Mouse (Mus musculus): Measurements from ENCODE around the gene Henmt1. TPM values are rescaled to one million over a fixed set of nuclear protein-coding genes. Genes with fewer than 3 reads are reported as not detected.

The Henmt1 gene
- polyA plus RNA-seq, 1 experiment from 2014 or later: 0.71 TPM

DNA sequence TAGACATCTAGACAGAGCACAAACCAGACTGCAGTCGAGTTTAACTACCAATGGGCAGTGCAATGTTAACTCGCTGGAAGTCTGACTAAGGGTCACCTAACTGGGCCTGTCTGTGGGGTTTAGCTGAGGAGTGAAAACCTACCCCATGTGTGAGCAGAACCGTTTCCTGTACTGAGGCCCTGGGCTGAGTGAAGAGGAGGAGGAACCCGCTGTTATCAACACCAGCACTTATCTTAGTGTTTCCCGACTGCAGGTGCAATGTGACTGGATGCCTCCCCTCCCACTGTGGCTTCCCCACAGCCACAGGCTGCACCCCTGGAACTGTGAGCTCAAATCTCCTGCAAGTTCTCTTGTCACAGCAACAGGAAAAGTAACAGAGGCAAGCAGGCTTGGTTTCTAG, 44.3 kb downstream of the Henmt1 start:
- Histone ChIP-seq H3K4me2 (replicated peaks) (no peak overlapping the region), H3K4me1 (no peaks in the 10 kb centered on the region; the same call in 1 of the 2 replicates), H3K4me3 (no peak overlapping the region), H3K27me3 (replicated peaks) (no peaks in the 10 kb centered on the region), H3K27ac (no peak overlapping the region), H3K36me3 (peaks cover 21% of the 10 kb centered on the region), H3K9ac (no peak overlapping the region), H3K9me3 (no peaks in the 10 kb centered on the region)
- 86% methylated on average over 5 of the region's 5 CpGs for WGBS
- no peak for ATAC-seq (ENCODE audit: low FRiP score, low read depth)

DNA sequence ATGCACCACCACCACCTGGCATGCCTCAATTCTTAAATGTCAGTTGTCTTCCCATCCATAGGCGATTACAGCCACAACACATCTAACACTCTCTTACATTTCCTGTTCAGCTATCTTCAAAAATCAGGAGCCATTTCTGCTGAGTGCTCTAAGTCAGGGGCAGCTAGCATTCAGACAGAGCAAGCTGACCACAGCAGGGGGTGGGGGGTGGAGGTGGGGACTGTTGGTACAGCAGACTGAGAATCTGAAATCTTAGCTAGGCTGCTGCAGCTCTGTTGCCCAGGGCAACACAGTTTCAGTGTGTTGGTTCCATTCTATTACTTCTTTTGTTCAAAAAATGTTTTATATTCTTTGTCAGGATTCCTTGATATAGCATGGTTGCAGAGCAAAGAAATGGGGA, 46.9 kb downstream of the Henmt1 start:
- Histone ChIP-seq H3K27me3 (replicated peaks) (no peaks in the 10 kb centered on the region), H3K9ac (no peak overlapping the region), H3K4me1 (no peaks in the 10 kb centered on the region; the same call in 1 of the 2 replicates), H3K9me3 (no peaks in the 10 kb centered on the region), H3K4me2 (replicated peaks) (no peak overlapping the region), H3K27ac (no peak overlapping the region), H3K36me3 (0 out of 2 replicates have a peak, but pooled peaks cover 6% of the 10 kb centered on the region), H3K4me3 (no peak overlapping the region)
- 0 out of 2 replicates have a peak, but pooled peaks have one; percentile 63 for ATAC-seq (ENCODE audit: low FRiP score, low read depth)
- 79% methylated on average over 1 of the region's 1 CpGs for WGBS

DNA sequence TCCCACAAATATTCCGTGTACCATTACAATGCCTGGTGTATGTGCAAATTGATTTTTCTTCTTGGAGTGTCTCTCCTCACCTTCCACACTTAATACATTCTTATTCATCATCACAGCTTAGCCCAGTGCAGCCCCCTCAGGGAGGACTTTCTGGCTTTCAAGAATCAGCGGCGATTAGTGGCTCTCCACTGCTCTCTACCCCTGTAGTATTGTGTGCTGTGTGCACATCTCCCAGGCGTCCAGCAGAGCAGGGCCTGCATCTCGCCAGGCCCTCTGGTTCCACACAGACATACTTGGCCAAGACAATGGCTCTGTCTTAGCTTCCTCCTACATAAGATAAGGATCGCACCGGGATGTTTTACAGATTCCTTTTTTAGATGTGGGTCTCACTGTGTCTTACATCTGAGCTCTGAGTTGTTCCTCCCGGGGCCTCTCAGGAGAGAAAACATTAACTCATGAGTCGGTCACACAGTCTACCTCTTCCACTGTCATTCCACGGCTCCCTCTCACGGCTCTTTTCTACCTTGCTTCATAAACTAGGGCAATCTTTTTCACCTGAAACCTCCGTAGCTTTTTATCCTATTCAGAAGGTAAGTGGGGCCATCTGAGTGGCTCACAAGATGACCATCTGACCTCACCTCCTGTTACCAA, 47.5 kb downstream of the Henmt1 start:
- Histone ChIP-seq H3K9me3 (no peaks in the 10 kb centered on the region), H3K27me3 (replicated peaks) (no peaks in the 10 kb centered on the region), H3K4me2 (replicated peaks) (no peak overlapping the region), H3K27ac (no peak overlapping the region), H3K4me3 (no peak overlapping the region), H3K36me3 (peaks cover 12% of the 10 kb centered on the region), H3K4me1 (no peaks in the 10 kb centered on the region; the same call in 1 of the 2 replicates), H3K9ac (no peak overlapping the region)
- ATAC-seq (ENCODE audit: low FRiP score, low read depth): no peak
- WGBS: 71% methylated on average over 12 of the region's 12 CpGs

DNA sequence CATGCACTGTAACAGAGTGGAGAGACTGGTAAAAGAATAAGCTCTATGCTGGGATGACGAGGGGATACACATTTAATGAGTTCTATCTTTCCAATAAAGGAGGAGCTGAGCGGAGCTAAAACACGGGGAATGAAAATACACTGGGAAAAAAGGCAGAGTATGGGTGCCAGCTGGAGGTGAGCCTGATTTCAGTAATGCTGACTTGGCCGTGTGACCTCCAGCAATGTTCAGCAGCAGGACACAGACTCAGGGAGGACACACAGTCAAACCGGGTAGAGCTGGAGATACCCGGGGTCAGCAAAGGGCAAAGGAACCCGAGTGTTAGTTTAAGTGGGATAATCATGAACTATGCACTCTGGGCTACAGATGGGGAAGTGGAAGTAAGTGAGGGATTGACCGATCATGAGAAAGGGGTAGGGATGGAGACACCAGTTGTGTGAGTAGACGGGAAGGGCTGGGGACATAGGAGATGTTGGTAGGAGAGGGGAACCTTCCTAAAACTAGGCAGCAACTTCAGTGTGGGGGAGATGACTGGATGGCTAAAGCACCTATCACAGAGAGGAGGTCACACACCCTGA, 50.4 kb downstream of the Henmt1 start:
- H3K4me2 ChIP-seq (replicated peaks): no peak overlapping the region
- ATAC-seq (ENCODE audit: low FRiP score, low read depth): no peak
- 88% methylated on average over 9 of the region's 9 CpGs for WGBS
- H3K27me3 ChIP-seq (replicated peaks): no peaks in the 10 kb centered on the region
- no peak overlapping the region for H3K27ac ChIP-seq
- H3K36me3 ChIP-seq: peaks cover 14% of the 10 kb centered on the region
- no peak overlapping the region for H3K9ac ChIP-seq
- H3K4me3 ChIP-seq: no peak overlapping the region
- H3K4me1 ChIP-seq: no peaks in the 10 kb centered on the region; the same call in 1 of the 2 replicates
- H3K9me3 ChIP-seq: no peaks in the 10 kb centered on the region

DNA sequence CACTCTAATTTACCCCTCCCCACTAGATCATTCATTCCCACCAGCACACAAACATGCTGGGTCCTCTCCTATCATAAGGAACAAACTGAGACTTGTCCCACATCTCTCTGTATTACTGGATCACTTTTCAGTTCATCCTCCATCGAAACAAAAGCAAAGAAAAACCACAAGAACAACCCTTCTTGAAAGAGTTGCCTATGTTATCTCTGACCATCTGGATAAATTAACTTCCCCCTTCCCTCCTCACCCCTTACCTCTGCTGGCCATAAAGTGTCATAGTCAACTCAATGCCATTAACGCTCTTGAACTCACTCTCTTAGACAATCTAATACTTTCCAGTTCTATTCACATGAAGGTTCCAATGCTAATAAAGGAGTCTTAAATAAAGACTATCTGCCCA, 54.8 kb downstream of the Henmt1 start:
- Histone ChIP-seq H3K4me1 (no peaks in the 10 kb centered on the region), H3K27me3 (replicated peaks) (no peaks in the 10 kb centered on the region), H3K36me3 (peaks cover 11% of the 10 kb centered on the region), H3K9ac (no peak overlapping the region), H3K4me2 (replicated peaks) (no peak overlapping the region), H3K9me3 (no peaks in the 10 kb centered on the region), H3K27ac (no peak overlapping the region), H3K4me3 (no peak overlapping the region)
- WGBS: 91% methylated on average over 2 of the region's 2 CpGs
- ATAC-seq (ENCODE audit: low FRiP score, low read depth): no peak

- H3K36me3 ChIP-seq: peaks cover 8% of the 10 kb centered on the region
- ATAC-seq (ENCODE audit: low FRiP score, low read depth): no peak
- no peaks in the 10 kb centered on the region for H3K4me1 ChIP-seq
- H3K9me3 ChIP-seq: no peaks in the 10 kb centered on the region
- H3K4me3 ChIP-seq: no peak overlapping the region
- no peaks in the 10 kb centered on the region for H3K27me3 ChIP-seq (replicated peaks)
- no peak overlapping the region for H3K27ac ChIP-seq
- 90% methylated on average over 2 of the region's 2 CpGs for WGBS
- no peak overlapping the region for H3K4me2 ChIP-seq (replicated peaks)
- H3K9ac ChIP-seq: no peak overlapping the region
These were observed 55.7 kb downstream of the Henmt1 start for GRCm38 (mm10) chr3:108995379-108995778.

DNA sequence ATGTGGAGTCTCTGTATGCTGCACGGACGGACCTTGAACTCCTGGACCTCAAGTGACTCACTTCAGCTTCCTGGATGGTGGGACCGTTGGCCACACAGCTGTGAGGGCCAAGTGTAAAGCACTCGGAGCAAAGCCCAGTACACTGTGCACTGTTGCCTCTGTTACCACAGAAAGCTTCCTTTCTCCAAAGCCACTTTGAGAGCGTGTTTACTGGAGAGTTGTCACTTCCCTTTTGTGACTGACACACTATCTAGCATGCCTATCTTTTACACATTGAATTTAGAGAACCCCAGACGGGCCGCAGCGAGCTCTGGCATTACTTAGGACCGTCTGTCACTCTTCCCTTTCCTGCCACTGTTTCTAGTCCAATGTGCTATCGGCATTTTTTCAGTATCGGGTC, 57.6 kb downstream of the Henmt1 start:
- H3K9me3 ChIP-seq: no peaks in the 10 kb centered on the region
- H3K9ac ChIP-seq: no peak overlapping the region
- H3K4me2 ChIP-seq (replicated peaks): no peak overlapping the region
- peaks cover 4% of the 10 kb centered on the region for H3K36me3 ChIP-seq
- H3K27ac ChIP-seq: no peak overlapping the region
- no peaks in the 10 kb centered on the region for H3K4me1 ChIP-seq
- no peak for ATAC-seq (ENCODE audit: low FRiP score, low read depth)
- WGBS: 88% methylated on average over 11 of the region's 11 CpGs
- no peaks in the 10 kb centered on the region for H3K27me3 ChIP-seq (replicated peaks)
- no peak overlapping the region for H3K4me3 ChIP-seq

DNA sequence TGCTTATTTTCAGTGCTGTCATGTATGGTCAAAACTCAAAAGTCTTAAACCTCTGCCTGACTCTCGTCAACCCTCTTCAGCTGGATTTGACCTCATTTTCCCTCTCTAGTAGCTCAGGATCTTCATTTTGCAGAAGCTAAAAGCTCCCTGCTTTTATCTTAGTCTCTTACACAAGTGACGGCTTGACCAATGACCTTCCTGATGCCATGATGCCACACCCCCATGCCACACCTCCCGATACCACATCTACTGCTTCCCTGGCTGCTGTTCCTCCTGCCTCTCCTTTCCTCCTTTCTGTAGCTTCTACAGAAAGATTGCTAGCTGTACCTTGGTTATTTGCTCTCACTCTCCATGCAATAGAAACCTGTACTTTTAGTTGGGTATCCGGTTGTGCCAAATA, 58.1 kb downstream of the Henmt1 start:
- 69% methylated on average over 4 of the region's 4 CpGs for WGBS
- H3K4me2 ChIP-seq (replicated peaks): no peak overlapping the region

GRCm38 (mm10) chr3:108999173-108999572, 59.5 kb downstream of the Henmt1 start:
- H3K27ac ChIP-seq: no peak overlapping the region
- no peak overlapping the region for H3K4me2 ChIP-seq (replicated peaks)
- no peaks in the 10 kb centered on the region for H3K9me3 ChIP-seq
- H3K4me1 ChIP-seq: no peaks in the 10 kb centered on the region
- WGBS: 86% methylated on average over 1 of the region's 1 CpGs
- no peaks in the 10 kb centered on the region for H3K27me3 ChIP-seq (replicated peaks)
- H3K4me3 ChIP-seq: no peak overlapping the region
- no peak for ATAC-seq (ENCODE audit: low FRiP score, low read depth)
- H3K9ac ChIP-seq: no peak overlapping the region
- 0 out of 2 replicates have a peak, but pooled peaks cover 4% of the 10 kb centered on the region for H3K36me3 ChIP-seq

More for the DNA sequence above, 58.1 kb downstream of the Henmt1 start:
- no peaks in the 10 kb centered on the region for H3K9me3 ChIP-seq
- no peak overlapping the region for H3K9ac ChIP-seq
- H3K4me3 ChIP-seq: no peak overlapping the region
- 0 out of 2 replicates have a peak, but pooled peaks cover 4% of the 10 kb centered on the region for H3K36me3 ChIP-seq
- no peak for ATAC-seq (ENCODE audit: low FRiP score, low read depth)
- no peaks in the 10 kb centered on the region for H3K27me3 ChIP-seq (replicated peaks)
- H3K27ac ChIP-seq: no peak overlapping the region
- H3K4me1 ChIP-seq: no peaks in the 10 kb centered on the region

- Histone ChIP-seq H3K9ac (no peak overlapping the region), H3K27me3 (replicated peaks) (no peaks in the 10 kb centered on the region), H3K27ac (no peak overlapping the region), H3K36me3 (0 out of 2 replicates have a peak, but pooled peaks cover 4% of the 10 kb centered on the region), H3K4me2 (replicated peaks) (no peak overlapping the region), H3K4me3 (no peak overlapping the region), H3K4me1 (no peaks in the 10 kb centered on the region), H3K9me3 (no peaks in the 10 kb centered on the region)
- no peak for ATAC-seq (ENCODE audit: low FRiP score, low read depth)
- WGBS: 88% methylated on average over 5 of the region's 5 CpGs
These were observed 66.1 kb downstream of the Henmt1 start for GRCm38 (mm10) chr3:109005777-109006176.

- no peak overlapping the region for H3K4me2 ChIP-seq (replicated peaks)
- H3K9ac ChIP-seq: no peak overlapping the region
- H3K27me3 ChIP-seq (replicated peaks): no peaks in the 10 kb centered on the region
- no peaks in the 10 kb centered on the region for H3K9me3 ChIP-seq
- H3K27ac ChIP-seq: no peak overlapping the region
- no peaks in the 10 kb centered on the region for H3K4me1 ChIP-seq
- ATAC-seq (ENCODE audit: low FRiP score, low read depth): no peak
- H3K4me3 ChIP-seq: no peak overlapping the region
- WGBS: 91% methylated on average over 5 of the region's 5 CpGs
- no peaks in the 10 kb centered on the region for H3K36me3 ChIP-seq
These were observed 68.5 kb downstream of the Henmt1 start for GRCm38 (mm10) chr3:109008180-109008579.

All from neural tube, embryonic 12.5 days (tissue).